Mouse (Mus musculus) brain, embryonic 14.5 days (tissue): Measurements from ENCODE around the gene Yipf4.

Experiments used
- CTCF ChIP-seq: fragments of 200-500 bp; IDR thresholded peaks from 2 replicates; pipeline ENCODE4 v1.5.1; 2012; ENCODE audit warnings: inconsistent platforms, mild to moderate bottlenecking, moderate library complexity, borderline replicate concordance; ENCODE audit not compliant: insufficient read depth, insufficient read length; ENCODE audit errors: extremely low read depth
- POLR2A ChIP-seq: fragments of 200-500 bp; IDR thresholded peaks from 2 replicates; pipeline ENCODE4 v1.6.1; 2012; ENCODE audit warnings: mild to moderate bottlenecking, inconsistent platforms, borderline replicate concordance; ENCODE audit not compliant: poor library complexity, insufficient read depth, insufficient read length, severe bottlenecking; ENCODE audit errors: extremely low read depth

- TF ChIP-seq POLR2A (no peak), CTCF (no peak)
These were observed 25.8 kb upstream of the Yipf4 start for GRCm38 (mm10) chr17:74463510-74463909.
